Mouse (Mus musculus): Measurements from ENCODE around the gene Borcs8. TPM values are rescaled to one million over a fixed set of nuclear protein-coding genes. Genes with fewer than 3 reads are reported as not detected.

Borcs8 gene
- polyA plus RNA-seq (2012; rRNA removed): 87.7 and 91.9 TPM in 2 replicates

GRCm38 (mm10) chr8:70139026-70139857, at the start of gene Borcs8, which contains the start of the genes Rfxank and Mef2b:
Gene Borcs8, plus strand, starts transcription at chr8:70139499.
Gene Rfxank, minus strand, starts transcription at chr8:70139154.
Gene Mef2b, plus strand, starts transcription at chr8:70139711.

GRCm38 (mm10) chr8:70120667-70121066, 18.6 kb upstream of the Borcs8 start, which contains the start of gene Ncan:
Gene Ncan, minus strand, starts transcription at chr8:70120873.

GRCm38 (mm10) chr8:70131166-70131883, 8.0 kb upstream of the Borcs8 start, which contains the start of gene Nr2c2ap:
Gene Nr2c2ap, plus strand, starts transcription at chr8:70131333.

GRCm38 (mm10) chr8:70172043-70172681, 32.9 kb downstream of the Borcs8 start, which contains the start of gene Tmem161a:
Gene Tmem161a, plus strand, starts transcription at chr8:70172356.

Other genes starting within 250 kb of the Borcs8 start
- 2.8 and 4.3 TPM in 2 replicates for gene Tssk6, start 237.3 kb upstream of the Borcs8 start, polyA plus RNA-seq (2012; rRNA removed)
- gene Ndufa13, start 236.9 kb upstream of the Borcs8 start, polyA plus RNA-seq (2012; rRNA removed): 148 and 213 TPM in 2 replicates
- gene Yjefn3, start 236.8 kb upstream of the Borcs8 start, polyA plus RNA-seq (2012; rRNA removed): 3.3 and 6.2 TPM in 2 replicates
- 72.8 and 80.7 TPM in 2 replicates for gene Gatad2a, start 143.1 kb upstream of the Borcs8 start, polyA plus RNA-seq (2012; rRNA removed)
- gene Mau2, start 96.8 kb upstream of the Borcs8 start, polyA plus RNA-seq (2012; rRNA removed): 99.7 and 112 TPM in 2 replicates
- 9.0 and 10.1 TPM in 2 replicates for gene Sugp1, start 96.7 kb upstream of the Borcs8 start, polyA plus RNA-seq (2012; rRNA removed)
- gene Tm6sf2, start 66.6 kb upstream of the Borcs8 start, polyA plus RNA-seq (2012; rRNA removed): 39.3 and 82.7 TPM in 2 replicates
- 0.93 and 2.4 TPM in 2 replicates for gene Hapln4, start 56.0 kb upstream of the Borcs8 start, polyA plus RNA-seq (2012; rRNA removed)
- gene Ncan, start 18.6 kb upstream of the Borcs8 start, polyA plus RNA-seq (2012; rRNA removed): 0.09 and 0.15 TPM in 2 replicates
- gene Nr2c2ap, start 8.2 kb upstream of the Borcs8 start, polyA plus RNA-seq (2012; rRNA removed): 11.2 and 15.2 TPM in 2 replicates
- gene Rfxank, start 345 bp upstream of the Borcs8 start, polyA plus RNA-seq (2012; rRNA removed): 39.1 and 40.5 TPM in 2 replicates
- gene Mef2b, start 212 bp downstream of the Borcs8 start, polyA plus RNA-seq (2012; rRNA removed): 0.36 and 0.67 TPM in 2 replicates
- gene Tmem161a, start 32.9 kb downstream of the Borcs8 start, polyA plus RNA-seq (2012; rRNA removed): 132 and 143 TPM in 2 replicates
- gene Slc25a42, start 72.8 kb downstream of the Borcs8 start, polyA plus RNA-seq (2012; rRNA removed): 23.6 and 29.4 TPM in 2 replicates
- 24.7 and 26.6 TPM in 2 replicates for gene Sugp2, start 94.7 kb downstream of the Borcs8 start, polyA plus RNA-seq (2012; rRNA removed)
- 18.5 and 20.5 TPM in 2 replicates for gene Armc6, start 95.0 kb downstream of the Borcs8 start, polyA plus RNA-seq (2012; rRNA removed)
- 14.8 and 15.3 TPM in 2 replicates for gene Homer3, start 143.3 kb downstream of the Borcs8 start, polyA plus RNA-seq (2012; rRNA removed)
- gene Ddx49, start 163.0 kb downstream of the Borcs8 start, polyA plus RNA-seq (2012; rRNA removed): 50.8 and 53.9 TPM in 2 replicates
- gene Cope, start 163.0 kb downstream of the Borcs8 start, polyA plus RNA-seq (2012; rRNA removed): 567 and 576 TPM in 2 replicates
- 1.2 and 1.3 TPM in 2 replicates for gene Cers1, start 176.3 kb downstream of the Borcs8 start, polyA plus RNA-seq (2012; rRNA removed)
- gene Gdf1, start 190.3 kb downstream of the Borcs8 start, polyA plus RNA-seq (2012; rRNA removed): 1.4 and 2.2 TPM in 2 replicates
- 39.4 and 51.9 TPM in 2 replicates for gene Upf1, start 213.8 kb downstream of the Borcs8 start, polyA plus RNA-seq (2012; rRNA removed)
- 0.34 and 1.3 TPM in 2 replicates for gene Comp, start 234.1 kb downstream of the Borcs8 start, polyA plus RNA-seq (2012; rRNA removed)